Mouse (Mus musculus) G1E (cell line): ENCODE measurements around the gene Ccr8. TPM values are rescaled to one million over a fixed set of nuclear protein-coding genes. Genes with fewer than 3 reads are reported as not detected.
A peak's percentile ranks its signal among the peaks of the same experiment; 100 is the strongest.

Experiments used
- ATAC-seq: 2 replicates; pipeline ENCODE4 v1.8.0; 2016; ENCODE audit warnings: mild to moderate bottlenecking; ENCODE audit not compliant: insufficient number of reproducible peaks, poor library complexity, low FRiP score, severe bottlenecking; ENCODE audit errors: extremely low read depth
- DNase-seq: peaks from one replicate; pipeline ENCODE4 v3.0.0; 2012; ENCODE audit warnings: low spot score
- H3K27me3 ChIP-seq: 2 replicates; pipeline ENCODE4 v1.6.1; 2012; ENCODE audit warnings: mild to moderate bottlenecking, low read length, inconsistent platforms; ENCODE audit not compliant: insufficient read depth
- H3K36me3 ChIP-seq: replicated peaks from 2 replicates; pipeline ENCODE3; 2012; ENCODE audit warnings: mild to moderate bottlenecking, inconsistent platforms
- H3K4me1 ChIP-seq: 2 replicates; pipeline ENCODE4 v1.6.1; 2012; ENCODE audit warnings: low read depth, low read length, inconsistent platforms, mixed read lengths; ENCODE audit not compliant: insufficient read depth
- H3K4me3 ChIP-seq: 2 replicates; pipeline ENCODE4 v1.5.1; 2012; ENCODE audit warnings: low read depth, mild to moderate bottlenecking, inconsistent platforms, low read length, moderate library complexity, mixed read lengths
- H3K9me3 ChIP-seq: replicated peaks from 2 replicates; pipeline ENCODE4 v1.6.1; 2012; ENCODE audit warnings: inconsistent platforms
- CTCF ChIP-seq: IDR thresholded peaks from 2 replicates; pipeline ENCODE4 v1.5.1; 2012; ENCODE audit warnings: low read depth, low read length, inconsistent platforms, mixed read lengths
- GATA1 ChIP-seq: IDR thresholded peaks from 2 replicates; pipeline ENCODE4 v1.6.1; 2012; ENCODE audit warnings: borderline replicate concordance, low read length, inconsistent platforms, mixed read lengths
- GATA2 ChIP-seq: IDR thresholded peaks from 2 replicates; pipeline ENCODE4 v1.6.1; 2012; ENCODE audit warnings: low read depth, low read length, inconsistent platforms, borderline replicate concordance
- POLR2AphosphoS5 ChIP-seq: IDR thresholded peaks from 2 replicates; pipeline ENCODE4 v1.6.1; 2012; ENCODE audit warnings: low read depth, low read length, inconsistent platforms; ENCODE audit not compliant: insufficient replicate concordance
- TAL1 ChIP-seq: conservative IDR thresholded peaks from 2 replicates; pipeline ENCODE4 v1.6.1; 2012; ENCODE audit warnings: low read depth, low read length, inconsistent platforms, mixed read lengths
- polyA plus RNA-seq: library from polyadenylated mRNA; stranded (reverse); fragments of >175 nt; gene quantifications from 2 replicates; pipeline ENCODE4 v1.2.3, GENCODE M21; 2012
- total RNA-seq, 2 experiments: library from RNA; stranded (forward) in 1 of 2; stranded (reverse) in 1 of 2; fragments of 200-1000 nt in 1 of 2; fragments of >200 nt in 1 of 2; fragmentation: Nextera tagmentation in 1 of 2; gene quantifications; 2 replicates each; pipeline ENCODE4 v1.2.3; 2014 to 2017

The Ccr8 gene
- total and polyA plus RNA-seq, 3 experiments: not detected

GRCm38 (mm10) chr9:120074516-120074915, 17.4 kb upstream of the Ccr8 start:
- no peaks in the 10 kb centered on the region for H3K36me3 ChIP-seq
- H3K9me3 ChIP-seq: no peaks in the 10 kb centered on the region
- TF ChIP-seq TAL1 (no peak), CTCF (no peak), POLR2AphosphoS5 (no peak), GATA1 (no peak), GATA2 (no peak)
- peaks cover 22% of the 10 kb centered on the region for H3K27me3 ChIP-seq
- no peaks in the 10 kb centered on the region for H3K4me1 ChIP-seq
- ATAC-seq (no peak), DNase-seq (no peak)
- H3K4me3 ChIP-seq: no peak overlapping the region

GRCm38 (mm10) chr9:120078241-120078640, 13.7 kb upstream of the Ccr8 start:
- ATAC-seq (no peak), DNase-seq (no peak)
- no peak for TF ChIP-seq GATA2
- Histone ChIP-seq H3K4me3 (no peak overlapping the region), H3K36me3 (no peaks in the 10 kb centered on the region), H3K4me1 (no peaks in the 10 kb centered on the region), H3K27me3 (peaks cover 15% of the 10 kb centered on the region), H3K9me3 (no peaks in the 10 kb centered on the region)

DNA sequence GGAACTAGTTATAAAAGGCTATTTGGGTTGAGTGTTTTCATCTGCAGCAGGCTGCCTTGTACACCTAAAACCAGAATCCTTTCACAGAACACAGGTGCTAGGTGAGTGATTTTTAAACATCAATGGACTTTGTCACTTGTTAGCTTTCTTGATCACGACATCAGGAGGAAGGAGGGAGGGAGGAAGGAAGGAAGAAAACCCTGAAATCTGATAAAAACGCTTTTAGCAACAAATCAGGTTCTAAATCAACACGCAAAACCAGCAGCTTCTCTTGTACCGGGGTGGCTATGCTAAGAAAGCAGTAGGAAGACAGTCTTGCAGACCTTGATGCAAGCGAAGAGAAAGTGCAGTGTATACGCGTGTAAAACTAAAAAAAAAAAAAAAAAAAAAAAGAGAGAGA, 12.0 kb upstream of the Ccr8 start:
- Histone ChIP-seq H3K4me1 (no peaks in the 10 kb centered on the region), H3K4me3 (no peak overlapping the region), H3K36me3 (no peaks in the 10 kb centered on the region), H3K27me3 (peaks cover 13% of the 10 kb centered on the region), H3K9me3 (no peaks in the 10 kb centered on the region)
- DNase-seq (no peak), ATAC-seq (no peak)
- TF ChIP-seq GATA2: no peak

GRCm38 (mm10) chr9:120080546-120081108, 11.3 kb upstream of the Ccr8 start:
- DNase-seq: no peak
- no peak for ATAC-seq

DNA sequence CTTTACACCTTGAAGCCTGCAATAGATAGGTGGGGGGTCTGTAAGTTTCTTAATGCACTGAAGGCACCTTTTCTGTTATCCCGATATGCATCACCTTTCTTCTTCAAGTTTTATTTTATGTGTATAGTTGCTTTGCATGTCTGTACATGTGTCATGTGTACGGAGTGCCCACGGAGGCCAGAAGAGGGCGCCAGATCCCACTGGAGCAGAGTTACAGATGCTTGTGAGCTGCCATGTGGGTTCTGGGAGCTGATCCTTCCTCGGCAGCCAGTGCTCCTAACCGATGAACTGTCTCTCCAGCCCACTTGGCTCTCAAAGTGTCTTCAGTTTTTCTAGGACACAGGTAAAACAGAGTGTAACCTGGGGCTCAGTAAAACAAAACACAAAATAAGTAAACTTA, 10.7 kb upstream of the Ccr8 start:
- H3K27me3 ChIP-seq: peaks cover 10% of the 10 kb centered on the region
- DNase-seq: no peak
- H3K4me1 ChIP-seq: no peaks in the 10 kb centered on the region
- ATAC-seq: no peak
- no peaks in the 10 kb centered on the region for H3K36me3 ChIP-seq
- H3K9me3 ChIP-seq: no peaks in the 10 kb centered on the region
- no peak for TF ChIP-seq TAL1
- TF ChIP-seq CTCF: peak; percentile 26; the same call in 1 of the 2 replicates
- no peak overlapping the region for H3K4me3 ChIP-seq

More at GRCm38 (mm10) chr9:120080546-120081108, 11.3 kb upstream of the Ccr8 start:
- H3K9me3 ChIP-seq: no peaks in the 10 kb centered on the region
- no peaks in the 10 kb centered on the region for H3K36me3 ChIP-seq
- H3K4me3 ChIP-seq: no peak overlapping the region
- TF ChIP-seq GATA1 (no peak), POLR2AphosphoS5 (no peak), TAL1 (no peak), GATA2 (no peak), CTCF (no peak)
- H3K27me3 ChIP-seq: peaks cover 10% of the 10 kb centered on the region
- H3K4me1 ChIP-seq: no peaks in the 10 kb centered on the region

- Histone ChIP-seq H3K36me3 (no peaks in the 10 kb centered on the region), H3K27me3 (peaks cover 5% of the 10 kb centered on the region; the same call in 1 of the 2 replicates), H3K4me3 (no peak overlapping the region), H3K4me1 (no peaks in the 10 kb centered on the region), H3K9me3 (no peaks in the 10 kb centered on the region)
- DNase-seq: no peak
- ATAC-seq: no peak
- TF ChIP-seq POLR2AphosphoS5: no peak
These were observed 9.9 kb upstream of the Ccr8 start for GRCm38 (mm10) chr9:120081967-120082366.

GRCm38 (mm10) chr9:120082691-120083090, 9.2 kb upstream of the Ccr8 start:
- DNase-seq (no peak), ATAC-seq (no peak)
- Histone ChIP-seq H3K27me3 (peaks cover 6% of the 10 kb centered on the region; the same call in 1 of the 2 replicates), H3K4me1 (no peaks in the 10 kb centered on the region), H3K9me3 (no peaks in the 10 kb centered on the region), H3K36me3 (no peaks in the 10 kb centered on the region), H3K4me3 (no peak overlapping the region)
- TF ChIP-seq POLR2AphosphoS5 (no peak), TAL1 (no peak), GATA2 (no peak), GATA1 (no peak), CTCF (no peak)
